Mouse (Mus musculus): ENCODE data around the gene Gab3.

GRCm38 (mm10) chrX:75044595-75044994 lies 40.7 kb downstream of the Gab3 start:
- TF ChIP-seq POLR2A (IDR thresholded peaks at IDR 0.05; ENCODE audit: borderline replicate concordance, low read depth, low read length) (no peak), CTCF (IDR thresholded peaks at IDR 0.05; ENCODE audit: low read depth, low read length) (no peak)

Measured in bone marrow macrophage, adult 2 months (primary cell).